Mouse (Mus musculus) gastrocnemius, adult 8-10 months (tissue): ENCODE measurements around the gene Apmap. TPM values are rescaled to one million over a fixed set of nuclear protein-coding genes. Genes with fewer than 3 reads are reported as not detected.

Experiments used
- DNase-seq, 2 experiments: peaks; one replicate each; pipeline ENCODE4 v3.0.0; 2022; ENCODE audit warnings: low spot score in 2 of 2
- total RNA-seq, 4 experiments: library from RNA; stranded (reverse); gene quantifications; 2 replicates each; pipeline ENCODE4 v1.2.4; 2022

Apmap gene
- 10 to 100 TPM; 17.2 to 19.3 (median 18.1) TPM for total RNA-seq

DNA sequence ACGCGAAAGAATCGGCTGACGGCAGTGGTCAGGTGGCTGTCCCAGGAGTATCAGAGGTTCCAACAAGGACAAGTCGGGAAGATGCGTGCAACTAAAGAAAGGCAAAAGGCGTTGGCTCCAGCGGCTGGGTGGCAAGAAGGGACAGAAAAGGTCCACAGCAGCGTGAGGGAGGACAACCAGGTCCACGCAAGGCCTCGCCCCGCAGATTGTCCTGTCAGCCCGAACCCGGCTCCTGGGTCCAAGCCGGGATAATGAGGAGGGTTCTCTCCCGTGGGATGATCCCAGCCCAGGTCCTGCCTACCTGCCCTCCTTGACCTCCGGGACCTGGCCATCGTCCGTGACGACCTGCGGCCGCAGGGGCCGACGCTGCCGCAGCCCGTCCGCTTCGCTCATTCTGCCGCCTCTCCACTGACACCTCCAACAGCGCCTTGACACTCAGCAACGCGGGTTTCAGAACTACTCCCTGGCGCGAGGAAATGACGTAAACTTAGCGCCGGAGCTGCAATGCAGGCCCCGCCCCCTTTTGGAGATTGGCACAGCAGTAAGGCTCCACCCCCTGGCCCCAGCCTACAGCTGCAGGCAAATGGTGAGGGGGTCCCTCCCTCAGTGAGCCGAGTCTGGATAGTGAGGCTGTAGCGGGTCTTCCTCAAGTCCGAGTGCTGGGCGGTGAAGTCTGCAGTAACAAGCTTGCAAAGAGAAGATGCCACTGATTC lies at the start of gene Apmap:
Gene Apmap (minus strand): TSS at position 481 of the 713 bp plus-strand sequence.
- DNase-seq = peak; percentile 92 to 93

DNA sequence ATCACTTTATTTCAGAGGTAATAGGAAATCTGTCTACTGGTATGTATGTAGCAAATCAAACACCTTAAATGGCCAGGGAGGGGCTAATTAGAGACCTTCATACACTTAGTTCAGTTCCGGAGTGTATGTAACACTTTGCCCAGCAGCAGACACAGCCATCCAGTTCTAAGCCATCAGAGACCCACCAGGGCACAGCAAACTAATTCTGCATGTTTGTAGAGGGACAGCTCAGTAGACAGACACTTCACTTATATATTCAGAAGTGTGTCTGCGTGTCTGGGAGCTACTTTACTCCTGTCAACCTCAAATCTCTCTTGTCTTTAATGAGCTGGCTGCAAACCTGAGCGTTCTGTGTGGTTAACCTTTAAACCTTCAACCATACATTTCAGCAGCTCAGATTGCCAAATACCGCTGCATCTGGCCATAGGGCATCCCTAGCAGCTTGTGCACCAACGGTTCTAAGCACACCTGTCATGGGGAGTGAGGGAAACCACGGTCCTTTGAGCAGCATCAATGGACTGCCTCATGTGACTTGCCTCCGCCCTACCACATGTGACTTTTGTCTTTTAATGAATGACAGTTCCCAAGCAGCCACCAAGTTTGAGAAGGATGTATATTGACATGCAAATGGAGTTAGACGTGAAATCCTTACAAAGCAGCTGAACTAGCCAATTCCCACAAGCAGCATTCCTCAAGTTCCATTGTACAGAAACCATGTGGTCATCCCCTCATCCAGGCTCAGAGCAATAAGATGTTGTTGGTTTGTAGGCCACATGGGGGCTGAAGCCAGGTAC lies 48.8 kb upstream of the Apmap start:
- DNase-seq = no peak

DNA sequence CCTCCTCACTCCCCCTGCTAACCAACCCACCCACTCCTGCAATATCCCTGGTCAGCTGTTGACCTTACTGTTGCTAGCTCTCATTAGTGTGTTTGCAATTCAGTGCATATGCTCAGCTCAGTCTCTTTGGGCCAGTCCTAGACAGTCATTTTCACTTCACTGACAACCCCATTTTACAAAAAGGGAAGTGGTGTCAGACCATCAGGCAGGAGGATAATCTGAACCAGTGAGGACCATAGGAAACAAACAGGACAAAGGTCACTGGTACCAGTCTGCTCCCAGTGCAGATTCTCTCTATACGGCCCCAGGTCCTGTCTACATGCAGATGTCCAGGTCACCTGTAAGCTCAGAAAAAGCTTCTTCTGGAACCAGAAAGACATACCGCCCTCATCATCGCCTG lies 47.7 kb upstream of the Apmap start:
- DNase-seq = no peak

DNA sequence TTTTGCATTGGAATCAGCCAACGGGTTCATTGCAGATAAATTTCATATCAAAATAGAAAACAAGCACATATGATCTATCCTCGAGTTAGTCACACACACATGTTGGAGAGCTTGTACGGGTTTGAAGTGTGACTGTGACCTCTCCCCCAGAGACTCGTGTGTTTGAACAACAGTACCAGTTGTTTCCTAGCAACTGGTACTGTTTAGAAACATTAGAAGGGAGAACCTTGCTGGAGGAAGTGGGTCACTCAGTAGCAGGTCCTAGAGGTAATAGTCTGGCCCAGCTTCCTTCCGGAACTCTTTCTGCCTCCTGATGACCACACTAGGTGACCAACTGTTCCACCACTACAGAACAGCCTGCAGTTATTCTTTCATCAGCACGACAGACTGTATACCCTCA lies 46.9 kb upstream of the Apmap start:
- no peak for DNase-seq

DNA sequence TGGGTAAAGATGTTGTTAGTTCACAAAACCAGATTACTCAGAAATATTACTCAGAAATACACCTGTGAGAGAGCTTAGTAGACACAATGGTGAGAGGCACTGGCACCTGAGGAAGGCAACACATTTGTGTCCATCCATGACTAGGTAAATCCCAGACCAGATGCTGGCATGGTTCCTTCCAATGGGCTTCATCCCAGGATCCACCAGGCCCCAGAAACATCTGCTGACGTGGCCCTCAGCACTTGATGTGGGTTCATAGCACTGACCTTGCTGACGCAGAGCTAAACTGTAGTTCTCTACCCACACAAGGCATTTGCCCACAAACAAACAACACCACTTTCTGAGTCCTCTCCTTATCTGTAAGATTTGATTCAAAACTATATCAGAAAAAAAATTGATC lies 46.4 kb upstream of the Apmap start:
- DNase-seq = no peak

DNA sequence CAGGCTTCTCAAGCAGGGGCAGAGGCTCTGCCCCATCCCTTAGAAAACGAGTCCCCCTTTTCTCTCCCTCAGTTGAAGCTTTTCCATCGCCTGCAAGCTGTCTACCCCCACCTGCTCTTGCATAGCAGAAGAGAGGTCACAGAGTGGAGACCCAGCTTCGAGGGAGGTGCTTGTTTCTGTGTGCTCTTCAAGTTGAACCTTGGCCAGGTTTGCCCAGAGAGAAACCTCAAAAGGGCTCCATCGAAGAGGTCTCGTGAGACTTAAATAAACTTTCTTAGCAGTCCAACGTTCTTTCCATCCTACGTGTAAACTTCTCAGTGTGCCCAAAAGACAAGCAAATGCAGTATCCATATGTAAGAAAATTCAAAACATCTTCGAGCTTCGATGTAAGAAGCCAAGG lies 43.0 kb upstream of the Apmap start:
- DNase-seq = no peak

DNA sequence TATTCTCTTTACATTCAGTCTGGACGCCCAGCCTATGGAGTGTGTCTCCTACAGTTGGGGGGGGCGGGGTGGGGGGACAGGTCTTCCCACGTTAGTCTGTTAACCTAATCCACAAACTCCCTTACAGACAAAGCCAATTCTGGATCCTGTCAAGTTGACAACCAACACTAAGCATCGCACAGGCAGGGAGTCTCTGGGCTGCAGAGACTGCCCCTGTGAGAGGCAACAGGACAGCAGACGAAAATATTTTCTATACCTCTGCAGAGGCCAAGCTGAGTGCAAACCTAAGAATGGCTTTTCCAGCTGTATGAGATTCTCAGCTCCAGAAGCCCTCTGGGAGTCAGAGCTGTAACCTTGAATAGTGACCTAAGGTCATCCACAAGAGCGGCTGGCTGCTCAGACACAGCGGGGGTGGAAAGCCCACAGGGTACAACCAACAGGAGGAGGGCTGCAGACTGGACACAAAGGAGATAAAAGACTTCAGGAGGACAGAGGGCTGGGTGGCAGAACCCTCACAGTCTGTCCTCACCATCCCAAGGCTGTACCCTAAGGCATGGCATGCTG lies 42.2 kb upstream of the Apmap start:
- no peak for DNase-seq

DNA sequence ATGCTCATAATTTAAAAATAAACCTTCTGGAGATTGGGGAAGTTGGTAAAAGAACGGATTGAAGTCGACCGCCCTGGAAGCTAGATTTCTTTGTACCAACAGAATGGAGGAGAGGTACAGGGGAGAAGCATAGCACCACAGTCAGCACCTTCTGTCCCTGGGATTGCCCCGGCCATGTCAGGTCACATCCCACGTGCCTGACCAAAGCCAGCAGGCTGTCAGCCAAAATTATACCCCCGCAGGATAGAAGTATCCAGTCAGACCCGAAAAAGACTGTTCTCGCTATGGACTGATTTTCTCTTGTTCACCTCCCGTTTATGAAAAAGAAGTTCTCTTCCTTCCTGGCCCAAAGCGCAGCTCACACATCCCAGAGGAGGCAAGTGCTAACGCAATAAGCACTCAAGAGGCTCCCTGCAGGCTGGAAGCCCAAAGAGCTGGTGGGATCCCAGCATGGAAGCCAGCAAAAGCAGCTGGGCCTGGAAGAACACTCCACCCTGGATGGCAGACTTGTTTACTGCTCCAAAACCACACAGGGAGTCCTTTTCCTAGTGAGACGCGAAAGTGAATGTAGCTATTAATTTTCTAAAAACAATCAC lies 40.0 kb upstream of the Apmap start:
- DNase-seq = peak in 1 of 2 experiments; percentile 20

DNA sequence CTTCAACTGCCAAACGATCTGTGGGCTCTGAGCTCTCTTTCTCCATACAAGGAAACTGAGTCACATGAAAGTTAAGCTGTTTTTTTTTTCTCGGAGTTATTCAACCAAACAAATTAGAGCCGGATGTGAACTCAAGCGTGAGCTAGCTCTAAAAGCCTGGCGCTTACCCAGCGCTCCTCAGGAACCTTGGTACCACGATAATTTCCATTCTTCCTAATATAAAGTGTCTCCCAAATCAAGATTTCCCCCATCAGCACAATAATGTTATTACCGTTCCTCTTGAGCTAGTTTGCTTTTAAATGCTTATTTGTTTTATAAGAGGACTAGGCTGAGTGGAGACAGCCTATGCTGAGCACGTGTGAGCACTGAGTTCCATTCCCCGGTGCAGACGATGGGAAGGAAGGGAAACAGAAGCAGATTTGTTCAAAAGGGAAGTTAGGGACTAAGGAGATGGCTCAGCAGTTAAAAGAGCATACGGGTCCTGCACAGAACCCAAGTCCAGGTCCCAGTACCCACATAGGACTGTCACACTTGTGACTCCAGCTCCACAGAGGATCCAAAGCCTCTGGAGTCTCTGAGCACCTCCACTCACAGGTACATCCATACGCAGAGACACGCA lies 39.4 kb upstream of the Apmap start:
- no peak for DNase-seq

DNA sequence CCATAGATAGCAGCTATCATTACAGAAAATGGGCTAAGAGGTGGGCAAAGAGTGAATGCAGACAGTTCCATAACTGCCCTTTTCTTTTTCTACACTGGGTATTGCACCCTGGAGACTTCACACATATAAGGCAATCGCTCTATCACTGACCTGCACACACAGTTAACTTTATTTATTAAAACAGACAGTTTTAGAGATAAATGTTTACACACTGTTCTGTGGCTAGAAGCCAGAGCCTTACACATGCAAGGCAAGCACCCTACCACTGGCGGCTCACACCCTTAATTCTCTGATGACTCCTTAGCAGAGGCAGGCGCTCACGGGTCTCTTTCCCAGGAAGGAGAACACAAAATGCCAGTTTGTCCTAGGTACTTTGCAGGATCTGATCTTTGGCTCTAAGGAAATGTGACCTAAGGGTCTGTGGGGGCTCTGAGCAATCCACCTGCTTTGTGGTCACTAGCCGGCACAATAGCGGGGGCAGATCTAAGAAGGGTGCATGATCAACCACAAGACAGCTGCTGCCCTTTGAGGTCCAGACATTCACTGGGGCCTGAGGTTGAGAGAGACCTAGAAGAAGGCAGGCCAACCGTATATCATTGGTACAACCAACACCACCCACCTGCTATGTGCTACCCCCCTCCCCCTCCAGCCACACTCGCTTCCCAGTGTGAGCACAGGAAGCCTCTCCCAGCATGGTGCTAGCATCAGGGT lies 38.2 kb upstream of the Apmap start:
- DNase-seq = no peak

DNA sequence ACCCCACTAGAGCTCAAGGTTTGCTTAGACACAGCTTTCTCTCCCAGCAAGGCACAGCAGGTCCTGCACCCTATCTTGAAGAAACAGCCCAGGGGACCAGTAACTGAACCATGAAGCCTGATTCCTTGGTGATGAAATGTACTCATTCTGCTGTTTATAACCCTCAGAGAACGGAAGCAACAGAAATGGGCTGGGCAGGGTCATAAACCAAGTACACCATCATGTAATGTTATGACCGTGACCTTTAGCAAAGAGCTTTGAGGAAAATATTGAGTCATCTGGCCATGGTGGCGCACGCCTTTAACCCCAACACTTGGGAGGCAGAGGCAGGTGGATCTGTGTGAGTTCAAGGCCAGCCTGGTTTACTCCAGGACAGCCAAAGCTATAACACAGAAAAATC lies 36.9 kb upstream of the Apmap start:
- DNase-seq = no peak

DNA sequence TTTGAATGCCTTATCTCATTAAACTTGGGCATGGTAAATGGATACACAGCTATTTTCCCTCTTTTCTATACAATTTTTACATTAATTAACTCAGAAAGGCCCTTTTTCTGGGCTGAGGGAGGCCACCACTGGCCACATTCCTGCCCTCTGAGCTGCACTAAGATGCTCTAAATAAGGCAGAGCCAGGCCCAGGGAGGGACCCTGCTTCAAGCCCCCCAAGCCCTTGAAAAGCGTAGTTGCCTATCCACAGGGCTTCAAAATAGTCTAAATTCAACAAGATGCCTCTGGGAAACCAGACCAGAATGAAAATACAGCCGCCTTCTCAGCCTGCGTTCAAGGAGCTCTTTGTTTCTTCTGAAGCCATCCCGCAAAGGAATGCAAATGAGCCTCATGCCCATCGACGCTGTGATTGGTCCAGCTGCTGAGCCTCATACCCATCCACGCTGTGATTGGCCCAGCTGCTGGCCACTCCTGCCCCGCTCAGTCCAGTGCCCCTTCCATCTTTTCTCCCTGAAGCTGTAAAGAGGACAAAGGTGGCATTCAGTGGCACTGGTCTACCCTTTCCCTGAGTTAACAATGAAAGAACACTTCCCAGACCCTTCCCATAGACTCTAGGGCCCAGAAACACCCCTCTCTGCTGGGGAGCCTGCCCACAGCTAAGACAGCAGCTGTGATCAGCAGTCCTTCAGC lies 35.5 kb upstream of the Apmap start:
- no peak for DNase-seq

DNA sequence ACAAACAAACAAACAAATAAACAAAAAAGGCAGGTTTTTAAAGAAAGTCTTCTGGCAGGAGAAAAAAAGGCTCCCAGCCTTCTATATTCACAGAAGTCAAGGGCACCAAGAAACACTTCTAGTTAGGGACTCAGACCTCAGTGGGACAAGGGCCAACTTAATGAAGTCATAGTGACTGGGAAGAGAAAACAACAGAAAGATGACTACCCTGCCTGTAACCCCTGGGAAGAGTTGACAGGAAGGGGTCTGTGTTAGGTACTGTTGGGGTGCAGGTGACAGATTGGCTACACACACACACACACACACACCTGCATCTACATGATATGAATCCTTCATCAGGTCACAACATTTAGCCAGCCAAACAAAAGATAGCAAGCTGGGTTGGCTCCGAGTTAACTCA lies 34.8 kb upstream of the Apmap start:
- DNase-seq = no peak

DNA sequence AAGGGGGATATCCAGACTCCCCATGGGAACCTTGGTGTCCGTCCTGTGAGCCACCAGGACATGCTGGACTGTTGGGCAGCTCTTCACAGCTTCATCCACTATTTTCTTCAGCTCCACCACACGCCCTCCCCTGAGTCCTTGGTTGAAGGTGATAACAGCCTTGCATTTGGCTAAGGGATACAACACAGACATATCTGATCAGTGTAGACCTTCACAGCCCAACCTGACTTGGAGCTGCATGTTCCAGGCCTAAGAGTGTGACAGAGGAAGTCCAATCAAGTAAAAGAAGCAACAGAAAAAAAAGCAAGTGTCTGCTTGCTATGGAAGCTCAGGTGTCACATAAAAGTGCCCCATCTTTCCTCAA lies 30.0 kb upstream of the Apmap start:
- DNase-seq = no peak

DNA sequence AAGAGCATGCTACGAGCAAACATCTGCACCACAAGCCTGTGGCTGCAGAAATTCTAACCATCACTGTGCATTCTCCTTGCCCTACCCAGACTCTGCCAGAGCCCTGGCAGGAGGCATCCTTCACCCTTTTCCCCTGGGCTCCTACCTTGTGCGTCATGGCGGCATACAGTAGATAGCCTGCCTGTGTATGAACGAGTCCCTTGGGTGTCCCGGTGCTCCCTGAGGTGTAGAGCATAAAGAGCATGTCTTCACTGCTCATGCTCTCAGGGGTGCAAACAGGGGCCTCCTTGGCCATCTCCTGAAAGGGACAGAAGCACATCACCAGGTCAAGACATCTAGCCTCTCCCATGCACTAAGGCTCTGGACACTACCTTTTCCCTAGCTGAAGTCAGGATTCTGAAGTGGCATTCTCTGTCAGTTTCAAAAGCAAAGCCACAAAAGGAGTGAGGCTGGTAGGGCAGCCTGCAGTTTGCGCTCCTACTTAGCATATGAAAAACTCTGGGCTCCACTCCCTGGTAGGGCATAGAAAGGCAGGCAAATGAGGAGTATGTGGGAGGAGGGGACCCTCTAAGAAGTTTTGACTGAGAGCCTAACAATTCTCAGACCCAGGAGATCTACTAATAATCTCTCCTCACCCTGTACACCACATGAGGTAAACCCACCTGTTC lies 29.5 kb upstream of the Apmap start:
- DNase-seq = no peak

DNA sequence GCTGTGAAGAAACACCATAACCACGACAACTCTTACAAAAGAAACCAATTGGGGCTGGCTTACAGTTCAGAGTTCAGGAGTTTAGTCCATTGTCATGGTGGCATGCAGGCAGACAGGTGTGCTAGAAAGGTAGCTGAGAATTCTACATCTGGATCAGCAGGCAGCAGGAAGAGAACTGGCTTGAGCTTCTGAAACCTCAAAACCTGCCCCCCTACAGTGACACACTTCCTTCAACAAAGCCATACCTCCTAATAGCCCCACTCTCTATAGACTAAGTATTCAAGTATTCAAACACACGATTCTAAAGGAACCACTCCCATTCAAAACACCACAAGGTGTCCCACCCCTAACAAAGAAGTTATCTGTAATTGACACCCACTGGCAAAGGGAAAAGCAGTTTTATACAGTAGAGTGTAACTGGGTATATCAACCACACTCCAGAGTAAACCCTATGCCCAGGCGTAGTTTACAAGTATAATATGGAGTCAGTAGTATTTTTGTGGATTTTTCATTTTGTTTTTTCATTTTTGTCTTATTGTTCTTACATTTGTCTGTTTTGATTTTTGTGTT lies 27.6 kb upstream of the Apmap start:
- no peak for DNase-seq

DNA sequence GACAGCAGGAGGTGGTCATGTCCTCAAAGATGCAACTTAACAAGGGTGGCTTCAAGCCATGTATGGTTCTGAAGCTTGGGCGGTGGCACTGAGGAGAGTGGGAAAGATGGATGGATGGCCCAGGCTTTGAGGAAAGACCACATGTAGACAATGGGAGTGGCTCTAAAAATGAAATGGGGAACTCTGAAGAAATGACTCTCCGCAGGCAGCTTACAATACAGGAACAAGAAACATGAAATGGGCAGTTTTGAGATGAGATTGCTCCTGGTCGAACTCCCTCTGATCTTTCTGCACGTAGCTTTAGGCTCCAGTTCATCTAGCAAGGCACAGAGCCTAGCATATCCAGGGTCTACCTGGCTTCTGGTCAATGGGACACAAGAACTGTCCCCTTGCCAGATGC lies 20.9 kb upstream of the Apmap start:
- no peak for DNase-seq

DNA sequence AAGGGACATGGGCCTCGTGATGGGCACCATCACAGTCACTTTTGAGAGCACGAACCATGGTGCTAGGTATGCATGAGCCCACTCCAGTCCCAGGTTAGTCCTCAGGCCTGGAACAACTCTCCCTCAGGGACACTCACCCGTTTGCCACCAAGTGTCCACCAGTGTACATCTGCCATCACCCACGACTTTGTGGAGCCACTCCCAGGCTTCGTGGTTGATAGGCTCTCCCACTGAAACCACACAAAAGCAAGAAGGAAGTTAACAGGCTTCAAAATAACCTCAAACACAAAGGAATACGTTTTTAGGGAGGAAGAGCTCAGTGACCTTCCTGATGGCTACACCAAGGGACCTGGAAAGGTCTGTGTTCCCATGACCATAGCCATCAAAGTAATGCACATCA lies 18.8 kb upstream of the Apmap start:
- no peak for DNase-seq

DNA sequence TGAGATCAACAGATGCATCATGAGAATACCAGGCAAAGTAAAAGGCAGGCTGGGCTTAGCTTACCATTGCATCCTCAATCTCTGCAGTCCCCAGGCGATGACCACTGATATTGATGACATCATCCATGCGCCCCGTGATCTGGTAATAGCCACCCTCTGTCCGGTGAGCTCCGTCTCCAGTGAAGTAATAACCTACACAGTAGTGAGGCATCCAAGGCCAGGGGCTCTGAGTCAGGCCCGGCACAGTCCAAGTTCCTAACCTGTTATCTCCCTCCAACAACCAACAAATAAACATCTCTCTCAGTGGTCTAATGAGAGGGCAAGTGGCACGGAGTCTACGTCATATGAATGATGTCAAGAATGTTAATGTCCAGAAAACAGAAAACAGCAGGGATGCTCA lies 16.6 kb upstream of the Apmap start:
- no peak for DNase-seq

DNA sequence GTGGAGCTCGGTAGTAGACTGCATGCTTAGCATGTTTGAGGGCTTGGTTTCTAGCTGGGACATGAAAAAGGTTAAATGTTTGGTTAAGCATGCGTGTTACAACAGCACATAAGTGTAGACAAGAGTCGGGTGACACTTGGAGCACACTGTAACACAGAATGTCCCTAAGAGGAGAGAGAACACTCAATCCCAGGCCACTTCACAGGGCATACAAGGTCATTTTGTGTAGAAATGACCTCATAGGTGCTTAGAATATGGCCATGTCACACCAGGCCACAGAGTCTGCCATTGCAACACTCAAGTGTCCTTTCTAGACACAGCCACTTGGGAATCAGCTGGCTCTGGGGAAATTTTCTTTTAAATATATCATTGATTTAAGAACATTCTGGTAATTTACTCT lies 15.6 kb upstream of the Apmap start:
- no peak for DNase-seq
